Mouse (Mus musculus): ENCODE measurements around the gene Usp22.
A peak's percentile ranks its signal among the peaks of the same experiment; 100 is the strongest.

DNA sequence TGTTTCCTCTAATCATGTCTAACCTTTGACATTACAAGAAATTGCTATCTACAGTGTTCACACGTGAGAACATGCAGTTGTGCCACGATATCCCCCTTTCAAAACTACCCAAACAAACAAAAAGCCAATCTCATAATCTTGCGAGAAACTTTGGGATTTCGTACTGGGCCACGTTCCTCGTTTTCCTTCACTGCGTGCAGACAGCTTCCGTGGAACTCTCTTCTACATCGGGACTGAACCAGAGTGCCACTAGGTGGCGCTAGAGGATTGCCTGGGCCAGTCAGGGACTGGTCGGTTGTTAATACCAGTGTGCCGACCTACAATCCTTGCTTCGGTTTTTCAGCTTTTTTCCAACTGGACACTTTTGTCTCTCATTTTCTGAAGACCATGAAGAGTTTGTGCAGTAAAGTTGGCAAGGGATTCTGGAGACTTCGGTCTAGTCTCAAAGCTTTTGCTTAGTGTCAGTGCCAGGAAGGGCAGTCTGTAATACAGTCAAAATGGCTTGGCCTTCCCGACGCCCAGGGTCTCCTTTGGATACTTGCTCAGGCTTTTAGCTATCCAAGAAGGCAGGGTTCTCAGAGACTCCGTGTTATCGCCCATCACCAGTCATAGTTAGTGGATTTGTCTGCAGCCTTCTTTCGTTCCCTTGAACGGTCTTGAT is 70.5 kb downstream of the Usp22 start:
- TF ChIP-seq CTCF (conservative IDR thresholded peaks at IDR 0.05; ENCODE audit: low read length) (peak; percentile 95), POU5F1 (IDR thresholded peaks at IDR 0.05; ENCODE audit: borderline replicate concordance, low read length) (no peak)

Measured in E14TG2a.4 (cell line).